Mouse (Mus musculus): Measurements from ENCODE around the gene Olfr1339. TPM values are rescaled to one million over a fixed set of nuclear protein-coding genes. Genes with fewer than 3 reads are reported as not detected.

Olfr1339 gene
- not detected in 2 replicates for polyA plus RNA-seq (2015; fragmentation: Nextera tagmentation; extraction: Ambion mirVana)

GRCm38 (mm10) chr4:118731875-118732274 is at the start of gene Olfr1339:
Gene Olfr1339, plus strand, starts transcription at chr4:118732175.
- WGBS = 80% methylated on average over 1 of the region's 1 CpGs
- no peak within 1 kb of the TSS for H3K27ac ChIP-seq
- H3K4me2 ChIP-seq = no peak within 1 kb of the TSS
- no peak within 1 kb of the TSS for H3K9ac ChIP-seq
- ATAC-seq (replicated peaks; ENCODE audit: insufficient number of reproducible peaks, insufficient read depth, low FRiP score, low read depth) = no peak
- no peak within 1 kb of the TSS for H3K4me3 ChIP-seq
- H3K4me1 ChIP-seq (replicated peaks) = no peaks in the 10 kb centered on the region
- no peaks in the 10 kb centered on the region for H3K36me3 ChIP-seq
- H3K9me3 ChIP-seq (replicated peaks) = no peaks in the 10 kb centered on the region
- H3K27me3 ChIP-seq = no peaks in the 10 kb centered on the region

- no peaks in the 10 kb centered on the region for H3K9me3 ChIP-seq (replicated peaks)
- 18% methylated on average over 2 of the region's 2 CpGs for WGBS
- ATAC-seq (replicated peaks; ENCODE audit: insufficient number of reproducible peaks, insufficient read depth, low FRiP score, low read depth) = no peak
- H3K27ac ChIP-seq = no peak overlapping the region
- no peak overlapping the region for H3K4me2 ChIP-seq
- H3K36me3 ChIP-seq = no peaks in the 10 kb centered on the region
- no peak overlapping the region for H3K4me3 ChIP-seq
- no peak overlapping the region for H3K9ac ChIP-seq
- H3K4me1 ChIP-seq (replicated peaks) = no peaks in the 10 kb centered on the region
- 0 out of 2 replicates have a peak, but pooled peaks cover 2% of the 10 kb centered on the region for H3K27me3 ChIP-seq
Measured at GRCm38 (mm10) chr4:118687086-118687485, 44.9 kb upstream of the Olfr1339 start.

- ATAC-seq (replicated peaks; ENCODE audit: insufficient number of reproducible peaks, insufficient read depth, low FRiP score, low read depth) = no peak
- Histone ChIP-seq H3K9me3 (replicated peaks) (no peaks in the 10 kb centered on the region), H3K27me3 (0 out of 2 replicates have a peak, but pooled peaks cover 2% of the 10 kb centered on the region), H3K4me2 (no peak within 1 kb of the TSS), H3K4me3 (no peak within 1 kb of the TSS), H3K4me1 (replicated peaks) (no peaks in the 10 kb centered on the region), H3K9ac (no peak within 1 kb of the TSS), H3K27ac (no peak within 1 kb of the TSS), H3K36me3 (no peaks in the 10 kb centered on the region)
- WGBS = 51% methylated on average over 12 of the region's 12 CpGs
Measured at GRCm38 (mm10) chr4:118692412-118692973, 39.5 kb upstream of the Olfr1339 start, which contains the start of gene Olfr1342. Gene Olfr1342, minus strand, starts transcription at chr4:118692756.

- Histone ChIP-seq H3K9ac (no peak overlapping the region), H3K4me2 (no peak overlapping the region), H3K4me1 (replicated peaks) (no peaks in the 10 kb centered on the region), H3K4me3 (no peak overlapping the region), H3K9me3 (replicated peaks) (no peaks in the 10 kb centered on the region), H3K27me3 (0 out of 2 replicates have a peak, but pooled peaks cover 2% of the 10 kb centered on the region), H3K27ac (no peak overlapping the region), H3K36me3 (no peaks in the 10 kb centered on the region)
- WGBS = 47% methylated on average over 2 of the region's 2 CpGs
- no peak for ATAC-seq (replicated peaks; ENCODE audit: insufficient number of reproducible peaks, insufficient read depth, low FRiP score, low read depth)
Measured at GRCm38 (mm10) chr4:118693812-118694211, 38.2 kb upstream of the Olfr1339 start.

- Histone ChIP-seq H3K27me3 (no peaks in the 10 kb centered on the region), H3K4me2 (no peak within 1 kb of the TSS), H3K9me3 (replicated peaks) (no peaks in the 10 kb centered on the region), H3K4me3 (no peak within 1 kb of the TSS), H3K4me1 (replicated peaks) (no peaks in the 10 kb centered on the region), H3K27ac (no peak within 1 kb of the TSS), H3K36me3 (no peaks in the 10 kb centered on the region), H3K9ac (no peak within 1 kb of the TSS)
- ATAC-seq (replicated peaks; ENCODE audit: insufficient number of reproducible peaks, insufficient read depth, low FRiP score, low read depth) = no peak
- 68% methylated on average over 3 of the region's 3 CpGs for WGBS
Measured at GRCm38 (mm10) chr4:118703223-118703622, 28.8 kb upstream of the Olfr1339 start, which contains the start of gene Olfr1341. Gene Olfr1341, plus strand, starts transcription at chr4:118703523.

- no peak for ATAC-seq (replicated peaks; ENCODE audit: insufficient number of reproducible peaks, insufficient read depth, low FRiP score, low read depth)
- Histone ChIP-seq H3K27ac (no peak overlapping the region), H3K9ac (no peak overlapping the region), H3K9me3 (replicated peaks) (no peaks in the 10 kb centered on the region), H3K27me3 (no peaks in the 10 kb centered on the region), H3K4me1 (replicated peaks) (no peaks in the 10 kb centered on the region), H3K4me3 (no peak overlapping the region), H3K4me2 (no peak overlapping the region), H3K36me3 (no peaks in the 10 kb centered on the region)
- 73% methylated on average over 5 of the region's 5 CpGs for WGBS
Measured at GRCm38 (mm10) chr4:118708086-118708485, 23.9 kb upstream of the Olfr1339 start.

GRCm38 (mm10) chr4:118711656-118712055 is 20.3 kb upstream of the Olfr1339 start:
- Histone ChIP-seq H3K9ac (no peak overlapping the region), H3K4me1 (replicated peaks) (no peaks in the 10 kb centered on the region), H3K36me3 (no peaks in the 10 kb centered on the region), H3K4me2 (no peak overlapping the region), H3K4me3 (no peak overlapping the region), H3K27me3 (no peaks in the 10 kb centered on the region), H3K27ac (no peak overlapping the region), H3K9me3 (replicated peaks) (no peaks in the 10 kb centered on the region)
- no peak for ATAC-seq (replicated peaks; ENCODE audit: insufficient number of reproducible peaks, insufficient read depth, low FRiP score, low read depth)
- WGBS = 67% methylated on average over 1 of the region's 1 CpGs

- H3K9me3 ChIP-seq (replicated peaks) = no peaks in the 10 kb centered on the region
- H3K4me1 ChIP-seq (replicated peaks) = no peaks in the 10 kb centered on the region
- H3K9ac ChIP-seq = no peak within 1 kb of the TSS
- no peak within 1 kb of the TSS for H3K4me3 ChIP-seq
- no peaks in the 10 kb centered on the region for H3K27me3 ChIP-seq
- no peak within 1 kb of the TSS for H3K27ac ChIP-seq
- H3K4me2 ChIP-seq = no peak within 1 kb of the TSS
- H3K36me3 ChIP-seq = no peaks in the 10 kb centered on the region
- no peak for ATAC-seq (replicated peaks; ENCODE audit: insufficient number of reproducible peaks, insufficient read depth, low FRiP score, low read depth)
Measured at GRCm38 (mm10) chr4:118719838-118720237, 12.1 kb upstream of the Olfr1339 start, which contains the start of gene Olfr1340. Gene Olfr1340, plus strand, starts transcription at chr4:118720138.

GRCm38 (mm10) chr4:118721742-118722483 is 10.1 kb upstream of the Olfr1339 start:
- H3K4me2 ChIP-seq = no peak overlapping the region
- no peaks in the 10 kb centered on the region for H3K27me3 ChIP-seq
- no peak overlapping the region for H3K9ac ChIP-seq
- 45% methylated on average over 10 of the region's 10 CpGs for WGBS
- H3K9me3 ChIP-seq (replicated peaks) = no peaks in the 10 kb centered on the region
- H3K4me3 ChIP-seq = no peak overlapping the region
- no peak for ATAC-seq (replicated peaks; ENCODE audit: insufficient number of reproducible peaks, insufficient read depth, low FRiP score, low read depth)
- no peaks in the 10 kb centered on the region for H3K4me1 ChIP-seq (replicated peaks)
- no peak overlapping the region for H3K27ac ChIP-seq
- no peaks in the 10 kb centered on the region for H3K36me3 ChIP-seq

- 58% methylated on average over 3 of the region's 3 CpGs for WGBS
- no peaks in the 10 kb centered on the region for H3K4me1 ChIP-seq (replicated peaks)
- no peak overlapping the region for H3K4me3 ChIP-seq
- H3K36me3 ChIP-seq = no peaks in the 10 kb centered on the region
- H3K27me3 ChIP-seq = peaks cover 30% of the 10 kb centered on the region
- ATAC-seq (replicated peaks; ENCODE audit: insufficient number of reproducible peaks, insufficient read depth, low FRiP score, low read depth) = no peak
- no peaks in the 10 kb centered on the region for H3K9me3 ChIP-seq (replicated peaks)
- H3K27ac ChIP-seq = no peak overlapping the region
- no peak overlapping the region for H3K4me2 ChIP-seq
- H3K9ac ChIP-seq = no peak overlapping the region
Measured at GRCm38 (mm10) chr4:118739574-118739973, 7.6 kb downstream of the Olfr1339 start.

GRCm38 (mm10) chr4:118740988-118741698 is 9.2 kb downstream of the Olfr1339 start:
- 12% methylated on average over 11 of the region's 11 CpGs for WGBS
- no peaks in the 10 kb centered on the region for H3K36me3 ChIP-seq

More at GRCm38 (mm10) chr4:118740988-118741698, 9.2 kb downstream of the Olfr1339 start:
- no peak overlapping the region for H3K9ac ChIP-seq
- H3K4me3 ChIP-seq = no peak overlapping the region
- no peak overlapping the region for H3K4me2 ChIP-seq
- H3K27me3 ChIP-seq = peaks cover 30% of the 10 kb centered on the region
- H3K4me1 ChIP-seq (replicated peaks) = no peaks in the 10 kb centered on the region
- H3K27ac ChIP-seq = no peak overlapping the region
- H3K9me3 ChIP-seq (replicated peaks) = no peaks in the 10 kb centered on the region
- ATAC-seq (replicated peaks; ENCODE audit: insufficient number of reproducible peaks, insufficient read depth, low FRiP score, low read depth) = no peak
